Comparison of ENCODE assay signal across 7 mouse cellular contexts in genomic region chr3:119784366-119784765, GRCm38 (mm10). TPM values are rescaled to one million over a fixed set of nuclear protein-coding genes. Genes with fewer than 3 reads are reported as not detected.
DNase-seq lines count a peak whose midpoint lies in the region; ATAC-seq and TF ChIP-seq lines count a peak whose summit lies in the region.

Ptbp2 (minus strand) TSS chr3:119784466.

- H3K9ac ChIP-seq in forebrain, embryonic 11.5 days (ENCODE audit: low read length): peak within 1 kb of the TSS; percentile 100
- peak within 1 kb of the TSS; percentile 96 for H3K9ac ChIP-seq in liver, embryonic 12.5 days
- peak within 1 kb of the TSS; percentile 97 for H3K9ac ChIP-seq in stomach, postnatal 0 days (ENCODE audit: low read length)

- WGBS in forebrain, embryonic 11.5 days: 90% methylated on average over 4 of the region's 4 CpGs
- WGBS in liver, embryonic 12.5 days (ENCODE audit: insufficient replicate concordance): 82% methylated on average over 4 of the region's 4 CpGs
- WGBS in stomach, postnatal 0 days: 79% methylated on average over 4 of the region's 4 CpGs

- H3K27me3 ChIP-seq in forebrain, embryonic 11.5 days (ENCODE audit: control insufficient read depth, insufficient read depth, low read length): no peaks in the 10 kb centered on the region
- H3K27me3 ChIP-seq in liver, embryonic 12.5 days (replicated peaks): no peaks in the 10 kb centered on the region
- H3K27me3 ChIP-seq in stomach, postnatal 0 days (ENCODE audit: control insufficient read depth, insufficient read depth, low read length): no peaks in the 10 kb centered on the region

- no peak for DNase-seq in urinary bladder, adult 2 months (ENCODE audit: low spot score)
- no peak for DNase-seq in urinary bladder, postnatal 36 days (ENCODE audit: low spot score in 2 of 2)
- no peak for DNase-seq in forebrain, embryonic 11.5 days (ENCODE audit: low spot score)
- no peak for DNase-seq in stomach, postnatal 0 days (ENCODE audit: low spot score)
- no peak for DNase-seq in ovary, postnatal 10 days (ENCODE audit: low spot score)

- TF ChIP-seq CTCF in stomach, postnatal 0 days (IDR thresholded peaks at IDR 0.05; ENCODE audit: low read depth): no peak

- no peak for TF ChIP-seq EP300 in stomach, postnatal 0 days (optimal IDR thresholded peaks at IDR 0.05)

- peaks cover 3% of the 10 kb centered on the region; the same call in 1 of the 2 replicates for H3K4me1 ChIP-seq in forebrain, embryonic 11.5 days (replicated peaks; ENCODE audit: control insufficient read depth, insufficient read depth, low read length)
- peaks cover 20% of the 10 kb centered on the region for H3K4me1 ChIP-seq in liver, embryonic 12.5 days
- H3K4me1 ChIP-seq in stomach, postnatal 0 days (replicated peaks; ENCODE audit: control insufficient read depth, insufficient read depth): no peaks in the 10 kb centered on the region

- peak within 1 kb of the TSS; percentile 48 for H3K4me2 ChIP-seq in forebrain, embryonic 11.5 days (ENCODE audit: low read depth, low read length, severe bottlenecking)
- H3K4me2 ChIP-seq in liver, embryonic 12.5 days: peak within 1 kb of the TSS; percentile 80
- H3K4me2 ChIP-seq in stomach, postnatal 0 days (replicated peaks; ENCODE audit: low read depth): peak within 1 kb of the TSS; percentile 64

- no peak for ATAC-seq in forebrain, embryonic 11.5 days (replicated peaks; ENCODE audit: low FRiP score)
- ATAC-seq in hematopoietic stem cell, adult 5-6 weeks (replicated peaks in 1 of 2; ENCODE audit: insufficient read depth in 1 of 2, low FRiP score in 2 of 2, low TSS enrichment in 1 of 2, low read depth in 1 of 2, poor library complexity in 2 of 2, severe bottlenecking in 2 of 2): no peak
- no peak for ATAC-seq in liver, embryonic 12.5 days
- no peak for ATAC-seq in stomach, postnatal 0 days (ENCODE audit: low FRiP score, low TSS enrichment)

- peak within 1 kb of the TSS; percentile 98 for H3K27ac ChIP-seq in forebrain, embryonic 11.5 days (ENCODE audit: low read depth, low read length)
- peak within 1 kb of the TSS; percentile 85 for H3K27ac ChIP-seq in liver, embryonic 12.5 days
- peak within 1 kb of the TSS; percentile 97 for H3K27ac ChIP-seq in stomach, postnatal 0 days (replicated peaks)

- H3K9me3 ChIP-seq in forebrain, embryonic 11.5 days (ENCODE audit: control insufficient read depth, low read length): no peaks in the 10 kb centered on the region
- H3K9me3 ChIP-seq in liver, embryonic 12.5 days (replicated peaks): no peaks in the 10 kb centered on the region
- H3K9me3 ChIP-seq in stomach, postnatal 0 days (ENCODE audit: control insufficient read depth, low read length): no peaks in the 10 kb centered on the region

- peak within 1 kb of the TSS; percentile 97 for H3K4me3 ChIP-seq in forebrain, embryonic 11.5 days (ENCODE audit: low read depth, low read length)
- H3K4me3 ChIP-seq in liver, embryonic 12.5 days: peak within 1 kb of the TSS; percentile 88
- H3K4me3 ChIP-seq in stomach, postnatal 0 days (ENCODE audit: low read depth, low read length): peak within 1 kb of the TSS; percentile 97

- no peaks in the 10 kb centered on the region for H3K36me3 ChIP-seq in forebrain, embryonic 11.5 days (ENCODE audit: control insufficient read depth, insufficient read depth, low read length)
- H3K36me3 ChIP-seq in liver, embryonic 12.5 days: peaks cover 5% of the 10 kb centered on the region
- H3K36me3 ChIP-seq in stomach, postnatal 0 days (ENCODE audit: control insufficient read depth, insufficient read depth, low read length): no peaks in the 10 kb centered on the region

RNA-seq across cellular contexts. Expression of gene Ptbp2, which starts in this region (rescaled TPM):
- polyA plus RNA-seq in urinary bladder, adult 2 months (2012; rRNA removed): 91.3 and 92.9 TPM in 2 replicates
- polyA plus RNA-seq in forebrain, embryonic 11.5 days (2014; fragmentation: Nextera tagmentation; extraction: Ambion mirVana): 367 and 392 TPM in 2 replicates
- 112 and 119 TPM in 2 replicates for total RNA-seq in hematopoietic stem cell, adult 5-6 weeks (2017)
- polyA plus RNA-seq in liver, embryonic 12.5 days (2016; fragmentation: Nextera tagmentation; extraction: Ambion mirVana): 12.8 and 14.3 TPM in 2 replicates
- 26.8 and 27.5 TPM in 2 replicates for polyA plus RNA-seq in stomach, postnatal 0 days (2015; fragmentation: Nextera tagmentation; extraction: Ambion mirVana)
